Mouse (Mus musculus): Measurements from ENCODE around the gene Pde4d.

The Pde4d gene

DNA sequence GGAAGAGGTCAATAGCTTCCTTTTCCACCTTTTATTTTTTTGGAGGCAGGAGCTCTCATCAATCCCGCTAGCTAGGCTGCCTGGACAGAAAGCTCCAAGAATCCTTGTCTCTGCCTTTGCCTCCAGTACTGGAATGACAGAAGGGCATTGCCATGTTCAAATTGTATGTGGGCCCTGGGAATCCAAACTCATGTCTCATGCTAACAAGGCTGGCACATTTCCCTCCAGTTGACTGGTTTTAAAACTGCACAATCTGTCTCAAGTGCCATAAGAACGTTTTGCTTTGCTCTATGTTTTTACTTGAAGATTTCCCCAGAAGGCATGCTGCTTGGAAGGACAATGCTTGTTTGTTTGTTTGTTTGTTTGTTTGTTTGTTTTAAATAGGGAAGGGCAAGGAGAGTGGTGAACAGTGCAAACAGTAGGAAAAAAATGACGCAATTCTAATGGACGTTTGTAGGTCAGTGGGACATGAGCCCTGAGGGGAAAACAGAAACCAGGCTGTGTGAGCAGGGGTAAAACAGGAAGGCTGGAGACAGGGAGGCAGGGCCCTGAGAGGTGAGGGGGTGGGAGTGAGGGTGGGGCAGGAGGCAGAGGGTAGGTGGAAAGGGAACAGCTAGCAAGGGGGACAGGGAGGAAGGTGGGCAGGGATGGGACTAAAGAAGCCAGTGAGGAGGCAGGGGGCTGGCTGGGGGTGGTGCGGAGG lies 784.3 kb downstream of the Pde4d start:
- in situ Hi-C loops (cut with MboI, MseI), result loop anchor here (5.0 to 10.0 kb wide), 4 partner anchors 108 to 671 kb away; no protein-coding TSS in a partner anchor

GRCm38 (mm10) chr13:109236047-109236446 lies 786.3 kb downstream of the Pde4d start:
- in situ Hi-C loops (cut with MboI, MseI), result loop anchor here in 1 of 2 experiments (10.0 kb wide), 2 partner anchors 519 to 669 kb away; no protein-coding TSS in a partner anchor

GRCm38 (mm10) chr13:109238670-109239069 lies 788.9 kb downstream of the Pde4d start:
- in situ Hi-C loops (cut with MboI, MseI), result loop anchor here in 1 of 2 experiments (10.0 kb wide), 2 partner anchors 516 to 666 kb away; no protein-coding TSS in a partner anchor

DNA sequence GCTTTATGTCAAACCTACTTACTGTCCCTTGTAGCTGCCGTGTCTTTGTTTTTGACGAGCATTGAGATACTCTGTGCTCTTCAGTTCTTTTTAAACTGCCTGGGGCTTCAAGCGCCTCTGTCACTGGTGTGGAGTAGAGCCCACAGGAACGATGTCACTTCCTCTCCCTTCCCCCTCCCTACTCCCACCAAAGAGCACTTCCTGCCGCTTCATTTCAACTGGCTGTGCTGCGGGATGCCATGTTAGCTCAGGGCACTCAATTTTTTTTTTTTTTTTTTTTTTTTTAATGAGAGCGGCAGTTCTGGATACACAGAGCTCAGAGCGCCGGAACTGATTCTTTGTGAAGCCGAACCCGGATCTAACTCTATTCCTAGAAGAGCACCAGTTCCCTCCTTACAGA lies 789.5 kb downstream of the Pde4d start:
- in situ Hi-C loops (cut with MboI, MseI), result loop anchor here in 1 of 2 experiments (10.0 kb wide), 2 partner anchors 516 to 666 kb away; no protein-coding TSS in a partner anchor

DNA sequence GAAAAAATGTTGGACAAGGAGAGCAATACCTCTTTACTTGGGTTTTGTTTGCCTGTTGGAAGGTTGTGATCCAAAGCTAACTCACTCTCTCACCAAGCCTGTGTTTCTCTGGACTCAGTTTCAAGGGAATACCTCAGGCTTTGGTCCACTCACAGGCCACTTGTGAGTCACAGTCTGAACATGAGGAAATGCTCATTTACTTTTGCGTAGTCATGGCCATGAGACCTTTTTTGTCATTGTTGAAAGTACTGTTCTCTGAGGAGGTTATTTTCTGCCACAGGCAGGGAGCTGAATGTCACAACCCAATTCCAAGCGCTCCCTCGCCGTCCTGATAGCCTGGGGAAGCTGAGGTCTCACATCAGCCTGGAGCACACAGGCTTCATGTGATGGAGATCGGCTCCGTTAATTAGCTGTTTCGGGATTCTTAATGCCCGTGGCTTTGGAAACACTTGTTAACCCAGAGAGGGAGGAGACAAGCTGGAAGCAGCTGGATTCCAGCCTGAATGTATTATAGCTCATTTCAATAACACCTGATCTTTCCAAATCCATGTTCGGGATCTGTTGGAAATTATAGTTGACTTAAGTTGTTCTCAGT lies 792.8 kb downstream of the Pde4d start:
- in situ Hi-C loops (cut with MboI, MseI), result no loop called here

- in situ Hi-C loops (cut with MboI, MseI), result no loop called here
Observed at GRCm38 (mm10) chr13:109243160-109243559, 793.4 kb downstream of the Pde4d start.

DNA sequence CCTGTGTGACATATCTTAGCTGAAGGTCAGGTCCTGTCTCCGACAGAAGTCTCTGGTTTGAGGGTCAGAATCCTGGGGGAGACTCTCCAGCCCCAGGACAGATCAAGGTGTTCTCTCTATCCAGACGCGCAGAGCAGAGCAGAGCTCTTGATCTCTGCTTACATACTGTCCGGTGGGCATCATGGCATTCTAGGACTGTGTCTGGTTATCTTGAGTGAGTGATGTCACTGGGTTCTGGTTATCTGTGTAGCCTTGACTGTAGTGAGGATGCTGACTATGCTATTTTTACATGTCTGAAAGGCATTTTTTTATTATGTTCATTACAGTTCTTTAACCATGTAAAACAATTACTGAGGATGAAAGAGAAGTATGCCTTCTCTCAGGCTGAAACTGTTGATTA lies 797.3 kb downstream of the Pde4d start:
- in situ Hi-C loops (cut with MboI, MseI), result no loop called here

DNA sequence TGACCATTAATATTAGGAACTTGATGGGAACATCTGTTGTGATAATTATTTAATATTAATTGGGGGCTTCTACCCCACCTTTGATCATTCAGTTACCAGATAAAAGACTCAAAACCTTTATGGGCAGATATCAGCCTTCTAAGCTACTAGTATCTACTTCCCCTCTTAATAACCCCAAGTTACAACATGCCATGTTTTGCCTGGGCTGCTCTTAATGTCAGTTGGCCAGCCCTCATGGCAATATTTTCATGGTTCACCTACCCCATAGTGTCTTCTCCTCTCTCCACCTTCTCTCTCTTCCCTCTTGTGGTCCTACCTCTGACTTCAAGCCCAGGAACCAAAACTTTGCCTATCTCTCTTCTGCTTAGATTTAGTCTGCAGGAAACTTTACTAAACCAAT lies 799.6 kb downstream of the Pde4d start:
- in situ Hi-C loops (cut with MboI, MseI), result no loop called here

GRCm38 (mm10) chr13:109255634-109256033 lies 805.9 kb downstream of the Pde4d start:
- in situ Hi-C loops (cut with MboI, MseI), result no loop called here

DNA sequence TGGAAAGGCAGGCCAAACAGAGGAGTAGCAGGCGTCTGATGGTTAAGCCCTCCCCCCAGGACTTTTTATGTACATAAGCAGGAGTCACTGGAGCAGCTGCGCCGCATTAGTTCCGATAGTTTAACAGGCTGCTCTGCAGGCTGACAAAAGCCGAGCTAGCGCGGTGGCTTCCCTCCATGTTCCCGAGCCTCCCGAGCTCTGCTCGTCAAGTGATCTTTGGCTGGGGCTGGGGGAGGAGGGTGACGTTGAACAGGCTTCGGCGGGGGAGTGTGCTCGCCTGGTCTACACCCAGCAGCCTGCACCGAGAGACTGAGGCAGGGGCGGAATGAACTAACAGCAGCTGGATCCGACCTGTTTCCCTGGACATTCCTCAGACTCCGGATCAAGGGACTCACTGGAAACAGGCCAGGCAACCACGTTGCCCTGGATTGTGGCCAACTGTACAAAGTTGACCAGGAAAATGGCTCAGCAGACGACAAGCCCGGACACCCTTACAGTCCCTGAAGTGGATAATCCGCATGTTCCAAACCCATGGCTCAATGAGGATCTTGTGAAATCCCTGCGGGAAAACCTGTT lies 810.6 kb downstream of the Pde4d start:
- in situ Hi-C loops (cut with MboI, MseI), result loop anchor here in 1 of 2 experiments (10.0 kb wide), 1 partner anchor 64 kb away; no protein-coding TSS in a partner anchor

DNA sequence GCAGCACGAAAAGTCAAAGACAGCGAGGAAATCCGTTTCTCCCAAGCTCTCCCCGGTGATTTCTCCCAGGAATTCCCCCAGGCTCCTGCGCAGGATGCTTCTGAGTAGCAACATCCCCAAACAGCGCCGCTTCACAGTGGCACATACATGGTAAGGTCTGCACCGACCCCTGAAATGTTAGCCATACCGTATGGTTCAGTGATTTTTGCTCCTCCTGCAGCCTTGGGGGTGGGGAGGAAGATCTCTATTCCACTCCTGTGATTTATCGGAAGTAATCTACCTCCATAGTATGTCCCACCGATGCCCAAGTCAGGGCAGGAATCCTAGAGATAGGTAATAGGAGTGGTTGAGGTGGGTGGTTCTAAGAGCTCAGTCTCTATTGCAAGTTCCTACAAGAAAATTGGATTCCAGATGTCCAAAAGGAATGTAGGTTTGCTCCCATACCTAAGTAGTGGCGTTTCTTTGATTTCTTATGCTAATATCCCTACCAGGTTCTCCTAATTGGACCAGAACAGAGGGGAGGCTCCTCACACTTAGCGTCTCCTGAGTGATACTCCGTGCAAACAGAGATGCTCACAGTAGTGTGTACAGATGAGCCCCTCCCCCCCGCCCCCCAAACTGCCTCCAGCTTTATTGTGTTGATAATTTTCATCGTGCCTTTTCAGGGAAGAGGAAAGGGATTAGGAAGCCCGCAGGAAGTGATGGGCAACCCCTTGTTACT lies 811.2 kb downstream of the Pde4d start:
- in situ Hi-C loops (cut with MboI, MseI), result loop anchor here in 1 of 2 experiments (10.0 kb wide), 1 partner anchor 64 kb away; no protein-coding TSS in a partner anchor

DNA sequence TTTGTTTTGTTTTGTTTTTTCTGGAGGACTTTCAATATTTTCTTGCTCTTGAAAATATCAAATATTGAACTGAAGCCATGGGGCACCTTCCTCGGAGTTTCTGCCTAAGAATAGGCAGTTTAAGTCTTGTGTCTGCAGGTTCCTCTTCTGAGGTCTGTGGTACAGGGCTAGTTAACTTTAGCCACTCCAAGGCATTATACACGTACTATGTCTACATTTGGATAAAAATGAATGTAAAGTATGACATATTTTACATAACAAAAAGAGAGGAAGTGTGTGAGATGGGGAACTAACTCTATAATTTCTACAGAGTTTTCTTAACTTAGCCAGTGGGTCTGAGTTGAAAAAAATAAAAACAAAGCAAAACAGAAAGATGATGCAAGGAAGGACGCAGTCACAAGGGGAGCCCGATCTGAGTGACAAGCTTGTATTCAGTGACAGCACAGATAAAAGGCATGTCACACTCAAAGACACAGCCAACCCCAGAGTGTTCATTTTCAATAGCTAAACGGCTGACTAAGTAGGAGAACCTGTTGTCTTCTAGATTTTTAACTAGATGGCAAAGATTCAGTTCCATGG lies 812.0 kb downstream of the Pde4d start:
- in situ Hi-C loops (cut with MboI, MseI), result loop anchor here in 1 of 2 experiments (10.0 kb wide), 1 partner anchor 63 kb away; no protein-coding TSS in a partner anchor

DNA sequence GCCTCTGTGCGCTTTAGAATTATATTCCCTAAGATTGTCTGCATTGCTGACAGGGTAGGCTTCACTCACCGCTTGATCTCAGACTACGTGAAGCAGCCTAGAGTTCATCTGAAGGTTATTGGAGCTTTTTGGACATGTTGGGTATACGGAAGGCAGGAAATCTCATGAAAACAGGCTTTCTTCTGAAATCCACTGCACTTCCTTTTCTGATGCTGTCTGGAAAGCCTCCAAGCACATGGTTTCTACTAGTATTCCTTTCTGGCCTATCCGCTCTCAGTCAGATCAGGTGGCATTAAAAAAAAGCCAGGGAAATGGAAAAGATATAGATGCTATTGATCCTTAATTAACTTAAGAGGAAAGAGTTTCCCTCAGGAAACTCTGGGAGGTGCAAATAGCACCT lies 812.8 kb downstream of the Pde4d start:
- in situ Hi-C loops (cut with MboI, MseI), result loop anchor here in 1 of 2 experiments (10.0 kb wide), 1 partner anchor 62 kb away; no protein-coding TSS in a partner anchor

DNA sequence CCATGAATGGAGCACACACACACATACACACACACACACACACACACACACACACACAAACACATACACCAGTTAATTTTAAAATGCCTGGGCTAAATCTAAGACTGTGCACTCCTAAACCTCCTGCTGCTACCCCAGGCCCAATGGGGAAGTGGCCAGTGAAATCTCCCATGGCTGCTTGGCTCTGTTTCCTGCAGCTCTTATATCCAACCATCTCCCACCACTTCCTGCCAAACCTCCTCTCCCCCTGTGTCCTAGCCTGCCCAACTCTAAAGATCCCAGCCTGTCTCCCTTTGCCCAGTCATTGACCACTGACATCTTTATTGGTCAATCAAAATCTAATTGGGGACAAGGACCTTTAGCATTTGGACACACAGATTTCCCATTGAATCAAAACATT lies 814.1 kb downstream of the Pde4d start:
- in situ Hi-C loops (cut with MboI, MseI), result loop anchor here in 1 of 2 experiments (10.0 kb wide), 1 partner anchor 61 kb away; no protein-coding TSS in a partner anchor

DNA sequence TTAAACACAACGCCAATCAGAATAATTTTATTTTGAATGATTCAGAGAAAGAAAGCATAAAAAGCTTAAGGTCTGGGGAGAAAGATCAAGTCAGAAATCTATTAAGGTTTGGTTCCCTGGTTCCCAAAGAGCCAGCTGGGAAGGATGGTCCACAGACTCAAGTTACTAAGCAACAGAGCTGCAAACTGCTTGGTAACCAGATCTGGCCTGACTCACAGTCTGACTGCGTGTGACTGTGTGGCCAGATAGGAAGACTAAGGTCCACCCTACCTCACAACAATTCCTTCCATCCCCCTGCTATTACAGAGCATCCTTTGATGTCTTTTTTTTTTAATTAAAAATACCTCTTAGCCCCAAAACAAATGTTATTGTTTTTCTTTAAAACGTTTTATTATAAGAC lies 818.5 kb downstream of the Pde4d start:
- in situ Hi-C loops (cut with MboI, MseI), result loop anchor here in 1 of 2 experiments (10.0 kb wide), 1 partner anchor 57 kb away; no protein-coding TSS in a partner anchor

- in situ Hi-C loops (cut with MboI, MseI), result loop anchor here in 1 of 2 experiments (10.0 kb wide), 1 partner anchor 56 kb away; no protein-coding TSS in a partner anchor
Observed at GRCm38 (mm10) chr13:109268659-109269322, 819.0 kb downstream of the Pde4d start.

- in situ Hi-C loops (cut with MboI, MseI), result no loop called here
Observed at GRCm38 (mm10) chr13:109274869-109275268, 825.1 kb downstream of the Pde4d start.

DNA sequence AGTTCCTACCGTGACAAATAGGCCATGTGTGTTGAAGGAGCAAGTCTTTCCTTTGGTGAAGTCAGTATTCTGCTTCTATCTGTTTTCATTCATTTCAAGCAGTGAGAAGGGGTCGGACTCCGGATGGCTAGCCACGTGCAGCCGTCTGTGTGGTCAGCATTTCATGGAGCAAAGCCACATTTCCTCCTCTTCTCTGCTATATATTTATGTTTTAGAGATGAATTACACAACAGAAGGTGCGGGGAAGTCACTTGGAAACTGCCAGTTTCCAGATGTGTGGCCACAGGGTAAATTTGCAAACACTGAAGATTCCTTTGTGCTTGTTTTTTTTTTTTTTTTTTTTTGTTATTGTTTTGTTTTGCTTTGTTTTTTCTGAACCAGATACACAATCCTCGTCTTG lies 828.0 kb downstream of the Pde4d start:
- in situ Hi-C loops (cut with MboI, MseI), result no loop called here

DNA sequence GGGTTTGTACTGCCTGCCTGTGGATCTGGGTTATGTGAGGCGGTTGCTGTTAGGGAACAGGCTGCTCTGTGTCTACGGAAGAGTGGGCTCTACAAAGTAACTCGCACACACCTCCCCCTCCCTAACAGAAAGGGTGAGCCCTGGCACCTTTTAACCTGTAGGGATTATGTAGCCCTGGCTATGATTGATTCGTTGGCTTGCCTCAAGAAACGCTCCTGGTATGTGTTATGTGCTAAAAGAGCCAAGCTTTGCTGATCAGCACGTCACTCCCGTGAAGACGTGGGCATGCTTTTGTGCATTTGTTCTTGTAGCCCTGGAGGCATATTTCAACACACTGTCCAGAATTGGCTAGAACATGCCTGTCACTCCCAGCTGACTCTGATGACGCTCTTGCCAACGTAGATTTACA lies 828.8 kb downstream of the Pde4d start:
- in situ Hi-C loops (cut with MboI, MseI), result no loop called here

GRCm38 (mm10) chr13:109279211-109279610 lies 829.5 kb downstream of the Pde4d start:
- in situ Hi-C loops (cut with MboI, MseI), result no loop called here
